Mouse (Mus musculus) cerebellum, adult 2 months (tissue): ENCODE measurements around the gene Zcchc24.

Experiments
- CTCF ChIP-seq: fragments of 200-500 bp; IDR thresholded peaks from 2 replicates; pipeline ENCODE4 v1.5.1; 2011; ENCODE audit warnings: low read depth, mild to moderate bottlenecking, control low read depth, low read length, moderate library complexity, borderline replicate concordance; ENCODE audit not compliant: insufficient read depth
- POLR2A ChIP-seq: fragments of 200-500 bp; IDR thresholded peaks from 2 replicates; pipeline ENCODE4 v1.6.1; 2011; ENCODE audit warnings: low read length, control low read depth, borderline replicate concordance; ENCODE audit not compliant: insufficient read depth

GRCm38 (mm10) chr14:25719371-25719770 is 49.5 kb downstream of the Zcchc24 start:
- TF ChIP-seq POLR2A (no peak), CTCF (no peak)
